Mouse (Mus musculus) CD4-positive, CD25-positive, alpha-beta regulatory T cell, adult 2 months (primary cell): ENCODE results near the gene Rnf215.
"Not testable (repeated sequence)": the region's sequence is repeated elsewhere in the genome, so short reads cannot be mapped to it uniquely, and the experiment has no call there.

Experiments used
- DNase-seq: peaks from one replicate; pipeline ENCODE4 v3.0.0-alpha.2; 2012; ENCODE audit warnings: low read depth, low spot score

The Rnf215 gene

GRCm38 (mm10) chr11:4134986-4135935, at the start of gene Rnf215:
TSS of gene Rnf215 (plus strand) at chr11:4135202.
- peak; percentile 97 for DNase-seq

- no peak for DNase-seq
Measured at GRCm38 (mm10) chr11:4086246-4086645, 48.8 kb upstream of the Rnf215 start.

DNA sequence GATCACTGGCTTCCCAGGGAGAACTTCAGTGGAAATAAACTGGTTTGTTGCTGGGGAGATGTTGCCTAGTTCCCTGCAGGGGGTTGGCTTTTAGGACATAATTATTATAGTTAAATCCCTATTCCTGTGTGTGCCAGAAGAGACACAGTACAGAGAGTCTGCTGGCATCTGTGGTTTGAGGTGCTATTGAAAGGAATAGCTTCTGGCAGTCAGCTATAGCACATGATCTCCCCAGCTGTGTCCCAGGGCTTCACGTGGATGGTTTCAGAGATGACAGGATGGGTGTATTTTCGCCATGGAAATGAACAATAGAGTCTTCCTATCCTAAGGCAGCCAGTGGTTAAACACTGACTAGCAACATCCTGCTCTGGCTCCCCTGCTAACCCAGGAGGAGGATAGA, 47.7 kb upstream of the Rnf215 start:
- DNase-seq = no peak

- DNase-seq = no peak
Measured at GRCm38 (mm10) chr11:4093459-4094377, 41.3 kb upstream of the Rnf215 start.

DNA sequence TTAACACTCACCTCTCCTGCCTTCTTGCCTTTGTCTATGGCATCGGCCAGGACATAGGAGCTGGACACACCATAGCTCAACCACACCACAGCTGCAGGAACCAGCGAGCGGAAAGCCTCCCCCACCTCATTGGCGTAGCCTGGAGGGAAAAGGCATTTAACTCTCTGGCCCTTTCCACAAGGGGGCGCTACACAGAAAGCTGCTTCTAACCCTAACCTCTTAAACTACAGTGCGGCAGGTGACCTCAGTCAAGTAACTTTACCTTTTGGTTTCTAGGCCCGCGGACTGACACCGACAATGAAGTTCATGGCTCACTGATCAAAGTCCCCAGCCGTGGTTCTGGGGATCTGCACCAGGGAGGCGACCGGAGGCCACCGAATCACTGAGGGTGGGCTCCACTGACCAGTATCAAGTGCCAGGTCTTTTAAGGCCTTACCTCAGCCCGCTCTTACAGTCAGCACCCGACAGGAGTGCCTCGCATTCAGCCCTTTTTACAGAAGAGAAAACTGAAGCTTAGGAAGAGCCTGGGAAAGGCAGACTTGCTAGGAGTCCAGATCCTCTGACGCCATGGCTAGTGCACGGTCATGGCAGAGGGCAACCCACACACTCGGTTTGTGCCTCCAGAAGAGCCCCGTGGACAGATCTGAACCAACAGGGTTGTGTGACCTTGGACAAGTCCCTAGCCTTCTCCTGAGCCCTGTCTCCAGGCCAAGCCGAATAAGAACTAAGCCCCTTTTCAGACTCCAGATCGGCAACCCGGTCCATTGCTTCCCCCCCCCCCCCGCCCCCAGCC, 40.4 kb upstream of the Rnf215 start:
- peak; percentile 89 for DNase-seq

DNA sequence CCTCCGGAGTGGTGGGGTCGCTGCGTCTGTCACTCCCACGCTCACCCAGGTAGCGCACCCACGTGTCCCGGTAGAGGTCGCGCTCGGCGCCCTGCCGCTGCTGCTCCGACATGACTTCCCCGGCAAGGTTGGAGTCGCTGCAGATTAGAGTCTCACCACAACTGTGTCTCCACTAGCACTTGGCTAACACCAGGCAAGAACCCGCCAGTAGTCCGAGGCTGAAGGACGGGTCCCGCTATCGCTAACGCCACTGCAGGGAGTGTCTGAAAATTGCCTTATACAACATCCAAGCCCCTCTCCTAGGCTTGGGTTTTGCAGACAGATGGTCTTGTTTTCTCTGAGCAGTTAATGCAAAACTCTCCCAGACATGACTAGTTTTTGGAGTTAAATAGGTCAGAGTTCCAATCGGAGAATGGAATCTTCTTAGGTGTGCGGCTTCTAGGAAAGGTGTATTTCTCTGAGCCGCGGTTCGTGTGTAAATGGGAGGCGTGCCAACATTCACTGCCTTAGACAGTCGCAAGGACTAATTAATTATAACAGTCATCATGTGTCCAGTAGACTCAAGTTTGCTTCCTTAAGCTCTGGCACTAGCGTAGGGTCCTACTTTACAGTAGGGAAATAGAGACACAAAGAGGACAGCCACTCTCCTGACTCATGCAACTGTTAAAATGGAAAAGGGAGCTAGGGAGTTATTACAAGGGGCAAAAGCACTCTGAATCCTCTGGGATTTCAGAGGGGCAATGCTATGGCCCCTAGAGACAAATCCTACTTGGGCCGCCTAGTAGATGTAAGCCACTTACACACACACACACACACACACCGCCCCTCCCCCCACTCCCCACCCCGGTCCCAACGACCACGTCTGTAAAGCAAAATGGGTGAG, 39.6 kb upstream of the Rnf215 start, which contains the start of gene Mtfp1:
Gene Mtfp1, minus strand, starts transcription at position 275 of the 883 bp plus-strand sequence.
- peak; percentile 78 for DNase-seq

DNA sequence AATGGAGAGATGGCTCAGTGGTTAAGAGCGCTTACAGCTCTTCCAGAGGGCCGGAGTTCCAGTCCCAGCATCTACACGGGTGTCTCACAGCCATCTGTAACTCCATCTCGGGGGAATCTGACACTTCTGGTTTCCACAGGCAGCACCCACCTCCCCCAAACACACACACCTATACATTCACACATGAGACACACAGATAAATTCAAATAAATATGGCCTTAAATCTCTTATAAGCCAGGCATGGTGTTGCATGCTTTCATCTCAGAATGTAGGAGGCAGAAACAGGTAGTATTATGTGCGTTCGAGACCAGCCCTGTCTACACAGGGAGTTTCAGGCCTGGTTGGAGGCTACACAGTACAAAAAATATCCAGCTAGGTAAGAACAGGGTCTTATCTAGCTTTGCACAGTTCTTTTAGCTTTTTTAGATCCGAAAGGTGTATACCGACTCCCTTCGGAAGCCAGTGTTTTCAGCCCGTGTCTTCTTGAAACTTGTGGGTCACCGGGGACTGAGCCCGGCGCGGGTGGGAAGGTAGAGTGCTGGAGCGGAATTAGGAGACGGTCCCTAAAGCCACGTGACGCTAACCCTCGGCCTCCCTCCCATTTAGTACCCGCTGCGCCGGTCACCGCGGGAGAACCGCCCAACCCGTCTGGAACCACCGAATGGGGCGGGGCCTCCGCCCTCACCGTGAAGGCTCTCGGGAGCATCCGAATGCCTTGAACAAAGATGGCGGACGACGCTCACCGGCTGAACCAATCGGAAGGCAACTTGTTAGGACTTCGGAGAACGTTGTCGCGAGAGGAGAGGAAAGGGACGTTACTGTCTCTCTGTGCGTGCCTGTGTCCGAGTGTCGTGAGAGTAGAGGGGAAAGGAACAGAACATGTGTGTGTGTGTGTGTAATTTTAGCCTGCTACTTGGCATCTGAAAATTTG, 38.7 kb upstream of the Rnf215 start:
- DNase-seq = peak; percentile 97

DNA sequence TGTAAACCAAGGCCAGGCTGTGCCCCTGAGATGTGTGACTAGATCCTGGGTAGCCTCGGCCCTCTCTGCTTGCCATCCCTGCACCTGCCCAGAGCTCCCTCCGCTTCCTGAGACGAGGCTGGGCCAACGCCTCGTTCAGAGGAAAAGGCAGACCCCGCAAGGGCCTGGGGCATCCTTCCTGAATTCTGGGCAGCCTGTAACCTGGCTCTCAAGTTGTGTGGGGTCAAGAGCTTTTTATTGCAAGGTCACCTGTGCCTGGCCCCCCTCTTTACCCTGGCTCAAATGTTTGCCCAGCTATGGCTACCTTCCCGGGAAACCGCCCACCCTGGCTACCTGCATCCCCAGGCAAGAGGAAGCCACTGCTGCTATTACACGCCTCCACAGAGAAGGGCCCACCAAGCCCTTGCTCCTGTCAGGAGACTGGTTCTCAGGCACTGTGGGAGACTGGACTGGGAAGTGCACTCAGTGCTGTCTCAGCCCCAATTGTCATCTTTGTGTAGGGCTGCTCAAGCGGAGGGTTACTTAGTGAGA, 37.8 kb upstream of the Rnf215 start:
- no peak for DNase-seq

- peak; percentile 39 for DNase-seq
Measured at GRCm38 (mm10) chr11:4098120-4098519, 36.9 kb upstream of the Rnf215 start.

- DNase-seq = no peak
Measured at GRCm38 (mm10) chr11:4098816-4099215, 36.2 kb upstream of the Rnf215 start.

DNA sequence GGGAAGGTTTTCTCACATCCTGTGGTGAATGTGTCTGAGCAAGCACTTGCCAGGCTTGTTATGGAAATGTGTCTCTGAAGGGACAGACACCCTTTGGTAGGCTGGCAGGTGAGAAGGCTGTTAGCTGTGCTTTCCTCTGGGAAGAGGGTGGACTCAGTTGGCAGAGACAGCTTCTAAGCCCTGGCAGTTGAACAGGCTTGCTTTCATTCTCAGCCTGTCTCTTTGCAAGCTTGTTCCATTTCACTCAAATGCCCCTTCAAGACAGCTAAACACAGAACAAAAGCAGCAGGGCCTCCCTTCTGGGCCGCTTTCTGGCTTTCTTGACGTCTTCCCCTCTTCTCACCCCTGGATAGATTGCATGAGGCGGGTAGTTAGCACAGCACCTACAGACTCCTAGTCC, 35.6 kb upstream of the Rnf215 start:
- no peak for DNase-seq

- DNase-seq = no peak
Measured at GRCm38 (mm10) chr11:4101851-4102250, 33.2 kb upstream of the Rnf215 start.

DNA sequence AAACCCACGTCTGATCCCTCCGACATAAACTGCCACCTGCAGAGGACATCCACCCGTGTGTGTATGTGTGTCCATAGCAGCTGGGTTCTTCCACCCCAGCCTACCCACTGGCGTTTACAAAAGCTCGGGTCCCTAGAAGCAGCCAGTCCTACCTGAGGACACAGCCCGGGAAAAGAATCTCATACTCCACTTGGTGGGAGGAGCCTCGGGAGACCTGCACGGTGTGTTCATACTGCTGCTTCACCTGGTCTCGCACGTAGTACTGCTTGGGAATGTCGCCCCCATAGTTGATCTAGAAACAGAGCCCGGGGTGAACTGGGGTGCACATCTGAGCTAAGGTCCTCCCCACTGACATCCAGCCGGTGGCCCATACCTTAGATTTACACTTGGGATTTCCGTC, 31.5 kb upstream of the Rnf215 start:
- no peak for DNase-seq

GRCm38 (mm10) chr11:4104989-4105388, 30.0 kb upstream of the Rnf215 start:
- DNase-seq = no peak

GRCm38 (mm10) chr11:4105444-4105843, 29.6 kb upstream of the Rnf215 start:
- DNase-seq = no peak

DNA sequence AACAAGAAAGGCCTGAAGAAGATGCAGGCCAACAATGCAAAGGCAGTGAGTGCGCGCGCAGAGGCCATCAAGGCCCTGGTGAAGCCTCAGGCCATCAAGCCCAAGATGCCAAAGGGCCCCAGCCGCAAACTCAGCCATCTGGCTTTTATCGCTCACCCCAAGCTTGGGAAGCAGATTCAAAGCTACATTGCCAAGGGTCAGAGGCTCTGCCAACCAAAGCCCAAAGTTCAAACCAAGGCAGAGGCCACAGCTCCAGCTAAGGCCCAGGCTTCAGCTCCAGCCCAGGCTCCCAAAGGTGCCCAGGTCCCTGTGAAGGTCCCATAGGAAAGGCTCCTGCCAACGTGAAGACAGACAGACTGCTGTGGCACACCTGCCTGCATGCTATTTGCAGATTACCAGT, 27.1 kb upstream of the Rnf215 start:
- not testable (repeated sequence) for DNase-seq

DNA sequence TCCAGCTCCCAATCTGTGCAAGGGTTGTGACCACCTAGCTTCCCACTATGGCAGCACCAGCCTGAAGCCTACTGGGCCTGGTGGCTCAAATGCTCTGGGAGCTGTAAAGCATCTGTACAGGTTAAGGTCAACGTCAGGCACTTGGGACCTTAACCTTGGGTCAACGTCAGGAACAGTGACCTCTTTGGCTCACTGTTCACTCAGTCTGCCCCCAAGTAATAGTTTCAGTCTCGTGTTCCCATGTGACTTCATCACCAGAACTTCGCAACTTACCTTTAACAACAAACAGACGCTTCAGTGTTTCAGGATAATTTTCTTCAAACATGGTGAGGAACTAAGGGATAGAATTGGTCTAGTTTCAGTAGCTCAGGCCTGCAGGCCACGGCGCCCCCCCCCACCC, 26.3 kb upstream of the Rnf215 start:
- DNase-seq = no peak

GRCm38 (mm10) chr11:4112033-4112432, 23.0 kb upstream of the Rnf215 start:
- DNase-seq = no peak

DNA sequence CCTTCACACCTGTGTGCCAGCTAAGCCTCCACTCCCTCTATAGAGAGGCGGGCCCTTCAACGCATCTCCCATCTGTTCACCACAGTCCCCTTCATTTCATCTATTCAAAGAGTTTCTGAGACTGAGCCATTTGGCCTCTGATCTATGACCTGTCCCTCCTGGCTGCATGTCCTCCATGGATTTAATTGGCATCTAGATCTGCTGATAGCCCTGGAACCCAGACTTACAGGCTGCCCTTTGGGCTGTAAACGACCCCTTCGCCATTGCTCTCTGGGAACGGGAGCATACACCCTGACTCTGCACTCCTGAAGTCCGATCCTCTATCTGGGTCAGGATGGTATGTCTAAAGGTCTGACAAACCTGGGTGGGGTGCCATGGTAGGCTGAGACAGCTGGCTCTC, 22.1 kb upstream of the Rnf215 start:
- no peak for DNase-seq
